In genomic region chr9:77478166-77478920, GRCm38 (mm10) we compare ENCODE assay signal across 15 mouse cellular contexts.
DNase-seq lines count a peak whose midpoint lies in the region; ATAC-seq and TF ChIP-seq lines count a peak whose summit lies in the region.
"Had no signal": no experiment of that assay in that cellular context is flagged by ENCODE, and none has a peak within 500 bp of the region (broad histone marks: within the 10 kb centered on the region; RNA-seq: fewer than 3 reads in every experiment).

No protein-coding gene starts in this region.

- H3K4me2 ChIP-seq in forebrain, embryonic 12.5 days: peak overlapping the region; percentile 25; the same call in 1 of the 2 replicates
- no peak overlapping the region for H3K4me2 ChIP-seq in forebrain, postnatal 0 days (ENCODE audit: low read depth)
- H3K4me2 ChIP-seq in hindbrain, postnatal 0 days (ENCODE audit: low read depth, low read length): no peak overlapping the region
- no peak overlapping the region for H3K4me2 ChIP-seq in hindbrain, embryonic 12.5 days (replicated peaks)
- H3K4me2 ChIP-seq in forebrain, embryonic 13.5 days: 0 out of 2 replicates have a peak overlapping the region, but pooled peaks have one; percentile 2

- H3K4me3 ChIP-seq in forebrain, embryonic 12.5 days (replicated peaks): no peak overlapping the region
- H3K4me3 ChIP-seq in forebrain, postnatal 0 days (ENCODE audit: low read depth, low read length): no peak overlapping the region
- H3K4me3 ChIP-seq in hindbrain, postnatal 0 days (ENCODE audit: low read length): no peak overlapping the region
- no peak overlapping the region for H3K4me3 ChIP-seq in hindbrain, embryonic 12.5 days
- no peak overlapping the region for H3K4me3 ChIP-seq in forebrain, embryonic 13.5 days

- H3K36me3 ChIP-seq in forebrain, embryonic 12.5 days (replicated peaks): peaks cover 3% of the 10 kb centered on the region; the same call in 1 of the 2 replicates
- no peaks in the 10 kb centered on the region for H3K36me3 ChIP-seq in forebrain, postnatal 0 days (ENCODE audit: insufficient read depth)
- no peaks in the 10 kb centered on the region for H3K36me3 ChIP-seq in hindbrain, postnatal 0 days (ENCODE audit: insufficient read depth, low read length)
- H3K36me3 ChIP-seq in hindbrain, embryonic 12.5 days: no peaks in the 10 kb centered on the region
- no peaks in the 10 kb centered on the region for H3K36me3 ChIP-seq in forebrain, embryonic 13.5 days (ENCODE audit: poor library complexity, severe bottlenecking)

- TF ChIP-seq CTCF in forebrain, postnatal 0 days (IDR thresholded peaks at IDR 0.05; ENCODE audit: low read depth): no peak
- no peak for TF ChIP-seq CTCF in hindbrain, postnatal 0 days (IDR thresholded peaks at IDR 0.05; ENCODE audit: low read depth)

- WGBS in forebrain, embryonic 12.5 days: 31% methylated on average over 10 of the region's 10 CpGs
- 34% methylated on average over 10 of the region's 10 CpGs for WGBS in forebrain, postnatal 0 days
- 46% methylated on average over 10 of the region's 10 CpGs for WGBS in hindbrain, postnatal 0 days
- 43% methylated on average over 10 of the region's 10 CpGs for WGBS in hindbrain, embryonic 12.5 days
- WGBS in forebrain, embryonic 13.5 days: 21% methylated on average over 10 of the region's 10 CpGs

- peaks cover 63% of the 10 kb centered on the region for H3K4me1 ChIP-seq in forebrain, embryonic 12.5 days
- H3K4me1 ChIP-seq in forebrain, postnatal 0 days (ENCODE audit: insufficient read depth): peaks cover 24% of the 10 kb centered on the region
- peaks cover 30% of the 10 kb centered on the region for H3K4me1 ChIP-seq in hindbrain, postnatal 0 days (ENCODE audit: insufficient read depth, low read length)
- H3K4me1 ChIP-seq in hindbrain, embryonic 12.5 days: peaks cover 53% of the 10 kb centered on the region
- H3K4me1 ChIP-seq in forebrain, embryonic 13.5 days: peaks cover 66% of the 10 kb centered on the region

- no peaks in the 10 kb centered on the region for H3K9me3 ChIP-seq in forebrain, embryonic 12.5 days
- H3K9me3 ChIP-seq in forebrain, postnatal 0 days (ENCODE audit: low read length): no peaks in the 10 kb centered on the region
- no peaks in the 10 kb centered on the region for H3K9me3 ChIP-seq in hindbrain, postnatal 0 days (ENCODE audit: low read length)
- no peaks in the 10 kb centered on the region for H3K9me3 ChIP-seq in hindbrain, embryonic 12.5 days (replicated peaks)
- no peaks in the 10 kb centered on the region for H3K9me3 ChIP-seq in forebrain, embryonic 13.5 days (replicated peaks)

- no peak overlapping the region for H3K9ac ChIP-seq in forebrain, embryonic 12.5 days
- no peak overlapping the region for H3K9ac ChIP-seq in forebrain, postnatal 0 days
- no peak overlapping the region for H3K9ac ChIP-seq in hindbrain, postnatal 0 days (replicated peaks; ENCODE audit: low read length)
- H3K9ac ChIP-seq in hindbrain, embryonic 12.5 days: no peak overlapping the region
- 0 out of 2 replicates have a peak overlapping the region, but pooled peaks have one; percentile 12 for H3K9ac ChIP-seq in forebrain, embryonic 13.5 days

- peak; percentile 31; the same call in 1 of the 2 replicates for ATAC-seq in forebrain, embryonic 12.5 days (ENCODE audit: low FRiP score)
- ATAC-seq in forebrain, postnatal 0 days: no peak
- ATAC-seq in hindbrain, postnatal 0 days: peak; percentile 34; the same call in 1 of the 2 replicates
- ATAC-seq in hindbrain, embryonic 12.5 days (ENCODE audit: low FRiP score): no peak
- ATAC-seq in forebrain, embryonic 13.5 days: peak; percentile 9; the same call in 1 of the 2 replicates
- ATAC-seq: intestine, embryonic 16.5 days had no signal

- no peak for DNase-seq in forebrain, postnatal 0 days
- peak; percentile 24 for DNase-seq in hindbrain, postnatal 0 days (ENCODE audit: low spot score)
- DNase-seq in retina, embryonic 14.5 days (ENCODE audit: low spot score): peak; percentile 64
- no peak for DNase-seq in thymus, postnatal 36 days
- DNase-seq: adrenal gland, adult 2 months; adrenal gland, postnatal 25 days; cerebellum, adult 2 months; gastrocnemius, postnatal 36 days; heart, adult 11 months; heart, postnatal 10 days; kidney, adult 2 months had no signal

- H3K27me3 ChIP-seq in forebrain, embryonic 12.5 days: no peaks in the 10 kb centered on the region
- 0 out of 2 replicates have a peak, but pooled peaks cover 3% of the 10 kb centered on the region for H3K27me3 ChIP-seq in forebrain, postnatal 0 days (ENCODE audit: insufficient read depth, low read length)
- no peaks in the 10 kb centered on the region for H3K27me3 ChIP-seq in hindbrain, postnatal 0 days (ENCODE audit: insufficient read depth, low read length)
- H3K27me3 ChIP-seq in hindbrain, embryonic 12.5 days: no peaks in the 10 kb centered on the region
- no peaks in the 10 kb centered on the region for H3K27me3 ChIP-seq in forebrain, embryonic 13.5 days

- H3K27ac ChIP-seq in forebrain, embryonic 12.5 days: peak overlapping the region; percentile 66
- no peak overlapping the region for H3K27ac ChIP-seq in forebrain, postnatal 0 days (ENCODE audit: low read depth, low read length)
- H3K27ac ChIP-seq in hindbrain, postnatal 0 days: peak overlapping the region; percentile 27; the same call in 1 of the 2 replicates
- H3K27ac ChIP-seq in hindbrain, embryonic 12.5 days: no peak overlapping the region
- H3K27ac ChIP-seq in forebrain, embryonic 13.5 days: peak overlapping the region; percentile 48

Comparison
In these comparisons a context has a peak if more than half of its experiments do, and no peak if none do; other contexts are left out.
1. ATAC-seq: peak in forebrain, embryonic 12.5 days (single experiment), hindbrain, postnatal 0 days (single experiment) and forebrain, embryonic 13.5 days (single experiment); none in forebrain, postnatal 0 days (single experiment) and hindbrain, embryonic 12.5 days (single experiment).
2. H3K27ac ChIP-seq: peak in forebrain, embryonic 12.5 days (single experiment), hindbrain, postnatal 0 days (single experiment) and forebrain, embryonic 13.5 days (single experiment); none in forebrain, postnatal 0 days (single experiment) and hindbrain, embryonic 12.5 days (single experiment).
3. H3K4me2 ChIP-seq: peak in forebrain, embryonic 12.5 days (single experiment) and forebrain, embryonic 13.5 days (single experiment); none in forebrain, postnatal 0 days (single experiment), hindbrain, postnatal 0 days (single experiment) and hindbrain, embryonic 12.5 days (single experiment).
4. DNase-seq: peak in hindbrain, postnatal 0 days (single experiment) and retina, embryonic 14.5 days (single experiment); none in forebrain, postnatal 0 days (single experiment) and thymus, postnatal 36 days (0 of 2).